11 mouse cellular contexts compared by ENCODE assay signal in the genomic region with DNA sequence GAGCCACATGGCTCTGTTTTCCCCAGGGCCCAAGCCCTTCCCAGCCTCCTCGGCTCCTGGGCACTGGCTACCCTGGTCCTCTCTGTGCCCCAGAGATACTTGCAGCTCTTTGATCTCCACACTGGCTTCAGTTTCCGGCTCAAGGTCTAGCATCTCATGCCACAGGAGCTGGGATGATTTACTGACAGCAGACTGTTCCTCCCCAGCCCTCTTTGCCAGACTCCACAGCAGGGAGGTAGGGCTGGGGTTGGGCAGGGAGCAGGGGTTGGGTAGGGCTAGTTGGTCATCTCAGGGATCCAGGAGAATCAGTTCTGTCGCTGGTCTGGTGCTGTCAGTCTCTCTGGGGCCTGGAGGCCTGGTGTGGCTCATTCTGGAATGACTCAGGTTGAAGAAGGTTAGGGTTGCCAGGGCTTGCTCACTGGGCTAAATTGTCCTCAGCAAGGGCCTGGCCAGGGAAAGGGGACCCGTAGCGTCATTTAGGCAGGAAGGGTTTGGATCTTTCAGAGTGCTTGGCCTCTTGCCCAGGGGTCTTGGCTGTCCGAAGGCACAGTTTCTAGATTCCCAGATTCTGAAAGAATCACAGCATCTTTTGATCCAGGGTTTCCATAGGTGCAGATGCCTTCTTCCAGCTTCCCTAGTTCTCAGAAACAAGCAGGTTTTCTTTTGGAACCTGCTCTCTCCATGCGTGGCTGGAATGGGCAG. TPM values are rescaled to one million over a fixed set of nuclear protein-coding genes. Genes with fewer than 3 reads are reported as not detected.
DNase-seq lines count a peak whose midpoint lies in the region; ATAC-seq and TF ChIP-seq lines count a peak whose summit lies in the region.
"Had no signal": no experiment of that assay in that cellular context is flagged by ENCODE, and none has a peak within 500 bp of the region (broad histone marks: within the 10 kb centered on the region; RNA-seq: fewer than 3 reads in every experiment).

No protein-coding gene starts in this region.

- ATAC-seq in limb, embryonic 14.5 days (ENCODE audit: low FRiP score, low read depth): no peak
- no peak for ATAC-seq in megakaryocyte-erythroid progenitor cell, adult 5-6 weeks (replicated peaks; ENCODE audit: low FRiP score, low TSS enrichment, poor library complexity, severe bottlenecking)

- no peaks in the 10 kb centered on the region; the same call in 1 of the 2 replicates for H3K27me3 ChIP-seq in limb, embryonic 14.5 days (ENCODE audit: control insufficient read depth, insufficient read depth, low read length)

- WGBS in limb, embryonic 14.5 days: 41% methylated on average over 7 of the region's 7 CpGs

- DNase-seq in cerebellum, postnatal 14 days: peak; percentile 46 to 62
- DNase-seq in cerebellum, adult 9-10 months: no peak
- peak; percentile 61 for DNase-seq in right cerebral cortex, postnatal 4 days
- DNase-seq in right cerebral cortex, postnatal 14 days: no peak
- no peak for DNase-seq in limb, embryonic 14.5 days (ENCODE audit: low spot score)
- no peak for DNase-seq in gastrocnemius, postnatal 14 days
- DNase-seq in natural killer cell, adult 2 months (ENCODE audit: low spot score in 2 of 2): no peak
- DNase-seq: gastrocnemius, adult 2 months; liver, embryonic 13.5 days had no signal

- intact Hi-C loops in gastrocnemius, postnatal 14 days (cut with DNase I; ENCODE audit: low total_unique reads): no loop called here

- H3K36me3 ChIP-seq in limb, embryonic 14.5 days (ENCODE audit: control insufficient read depth, insufficient read depth, low read length): no peaks in the 10 kb centered on the region
- H3K36me3 ChIP-seq: liver, embryonic 13.5 days; stomach, embryonic 15.5 days had no signal

- no peaks in the 10 kb centered on the region for H3K9me3 ChIP-seq in limb, embryonic 14.5 days (ENCODE audit: control insufficient read depth, low read length)
- H3K9me3 ChIP-seq: liver, embryonic 13.5 days; stomach, embryonic 15.5 days had no signal

- H3K4me3 ChIP-seq in limb, embryonic 14.5 days (replicated peaks; ENCODE audit: low read length): no peak overlapping the region
- H3K4me3 ChIP-seq: stomach, embryonic 15.5 days had no signal

- H3K9ac ChIP-seq in limb, embryonic 14.5 days (ENCODE audit: low read depth, low read length, severe bottlenecking): no peak overlapping the region
- H3K9ac ChIP-seq: liver, embryonic 13.5 days; stomach, embryonic 15.5 days had no signal

- peaks cover 3% of the 10 kb centered on the region; the same call in 1 of the 2 replicates for H3K4me1 ChIP-seq in limb, embryonic 14.5 days (ENCODE audit: control insufficient read depth, insufficient read depth, low read length)

- no peak for TF ChIP-seq POLR2A in limb, embryonic 14.5 days (IDR thresholded peaks at IDR 0.05; ENCODE audit: borderline replicate concordance, extremely low read depth, insufficient read depth, insufficient read length)

- peak overlapping the region; percentile 41; the same call in 1 of the 2 replicates for H3K4me2 ChIP-seq in limb, embryonic 14.5 days (replicated peaks; ENCODE audit: low read depth, low read length, severe bottlenecking)

- no peak overlapping the region for H3K27ac ChIP-seq in limb, embryonic 14.5 days (replicated peaks; ENCODE audit: low read depth, low read length)
- H3K27ac ChIP-seq: gastrocnemius, adult 2 months; liver, embryonic 13.5 days; stomach, embryonic 15.5 days had no signal

RNA-seq across cellular contexts. Expression of gene Nrxn2, which starts 28.4 kb away (rescaled TPM):
- polyA plus RNA-seq in limb, embryonic 14.5 days (2012; rRNA removed): 3.6 and 6.1 TPM in 2 replicates
- polyA plus RNA-seq in limb, embryonic 14.5 days (2014; fragmentation: Nextera tagmentation; extraction: Ambion mirVana): 1.3 and 2.6 TPM in 2 replicates
- not detected in 2 replicates for total RNA-seq in megakaryocyte-erythroid progenitor cell, adult 5-6 weeks (2014; fragmentation: Nextera tagmentation)
- not detected in 2 replicates for total RNA-seq in megakaryocyte-erythroid progenitor cell, adult 5-6 weeks (2017)
- 1 to 10 TPM; 1.5 to 2.9 TPM for total RNA-seq in gastrocnemius, postnatal 14 days (2021)

RNA-seq across cellular contexts. Expression of gene Rasgrp2, which starts 47.7 kb away (rescaled TPM):
- polyA plus RNA-seq in limb, embryonic 14.5 days (2012; rRNA removed): 27.6 and 38.0 TPM in 2 replicates
- 23.4 and 27.5 TPM in 2 replicates for polyA plus RNA-seq in limb, embryonic 14.5 days (2014; fragmentation: Nextera tagmentation; extraction: Ambion mirVana)
- total RNA-seq in megakaryocyte-erythroid progenitor cell, adult 5-6 weeks (2014; fragmentation: Nextera tagmentation): 41.2 and 64.6 TPM in 2 replicates
- 21.6 and 32.0 TPM in 2 replicates for total RNA-seq in megakaryocyte-erythroid progenitor cell, adult 5-6 weeks (2017)
- 10 to 100 TPM; 24.0 to 37.6 TPM for total RNA-seq in gastrocnemius, postnatal 14 days (2021)

Comparison
In these comparisons a context has a peak if more than half of its experiments do, and no peak if none do; other contexts are left out.
1. DNase-seq: peak in cerebellum, postnatal 14 days (2 of 2) and right cerebral cortex, postnatal 4 days (single experiment); none in cerebellum, adult 9-10 months (single experiment), right cerebral cortex, postnatal 14 days (single experiment), limb, embryonic 14.5 days (single experiment), gastrocnemius, postnatal 14 days (single experiment) and natural killer cell, adult 2 months (0 of 2).